In genomic region chr11:103332186-103332889, GRCm38 (mm10) we compare ENCODE assay signal across 7 mouse cellular contexts. TPM values are rescaled to one million over a fixed set of nuclear protein-coding genes. Genes with fewer than 3 reads are reported as not detected.
DNase-seq lines count a peak whose midpoint lies in the region; ATAC-seq lines count a peak whose summit lies in the region.

No protein-coding gene starts in this region.

- H3K4me3 ChIP-seq in intestine, embryonic 16.5 days (ENCODE audit: low read length), result peak overlapping the region; percentile 28; the same call in 1 of the 2 replicates
- peak overlapping the region; percentile 11 for H3K4me3 ChIP-seq in midbrain, embryonic 11.5 days (ENCODE audit: low read depth, low read length)

- peak overlapping the region; percentile 50 for H3K4me2 ChIP-seq in intestine, embryonic 16.5 days (ENCODE audit: low read depth, low read length)
- peak overlapping the region; percentile 44 for H3K4me2 ChIP-seq in midbrain, embryonic 11.5 days

- intact Hi-C loops in left cerebral cortex, postnatal 36 days (cut with DNase I), result loop anchor here (5.0 kb wide), 1 partner anchor 220 kb away; no protein-coding TSS in a partner anchor

- peak; percentile 76 to 79 for DNase-seq in adrenal gland, adult 18-20 months (ENCODE audit: low spot score in 2 of 2)
- peak; percentile 93 for DNase-seq in embryo, embryonic 11 days
- DNase-seq in gastrocnemius, postnatal 4 days (ENCODE audit: low spot score in 2 of 2), result peak; percentile 78 to 86
- peak; percentile 56 to 71 for DNase-seq in left cerebral cortex, postnatal 36 days (ENCODE audit: low spot score in 2 of 2)
- peak; percentile 99 for DNase-seq in midbrain, embryonic 11.5 days (ENCODE audit: low spot score, missing footprints)
- peak; percentile 68 for DNase-seq in skeletal muscle tissue, adult 2 months (ENCODE audit: low read depth, low spot score)

- no peaks in the 10 kb centered on the region for H3K9me3 ChIP-seq in intestine, embryonic 16.5 days (ENCODE audit: control insufficient read depth, low read length)
- no peaks in the 10 kb centered on the region for H3K9me3 ChIP-seq in midbrain, embryonic 11.5 days (ENCODE audit: control insufficient read depth, low read length)

- peaks cover 15% of the 10 kb centered on the region; the same call in 1 of the 2 replicates for H3K4me1 ChIP-seq in intestine, embryonic 16.5 days (ENCODE audit: control insufficient read depth, insufficient read depth, low read length)
- H3K4me1 ChIP-seq in midbrain, embryonic 11.5 days (ENCODE audit: control insufficient read depth, insufficient read depth, low read length), result peaks cover 2% of the 10 kb centered on the region; the same call in 1 of the 2 replicates

- H3K27me3 ChIP-seq in intestine, embryonic 16.5 days (replicated peaks; ENCODE audit: control insufficient read depth, insufficient read depth, low read length), result no peaks in the 10 kb centered on the region
- peaks cover 18% of the 10 kb centered on the region for H3K27me3 ChIP-seq in midbrain, embryonic 11.5 days (ENCODE audit: control insufficient read depth, insufficient read depth, low read length)

- H3K9ac ChIP-seq in intestine, embryonic 16.5 days (ENCODE audit: low read depth, low read length), result 0 out of 2 replicates have a peak overlapping the region, but pooled peaks have one; percentile 24
- peak overlapping the region; percentile 25; the same call in 1 of the 2 replicates for H3K9ac ChIP-seq in midbrain, embryonic 11.5 days (ENCODE audit: low read length)

- ATAC-seq in intestine, embryonic 16.5 days, result peak; percentile 34
- peak; percentile 75; the same call in 1 of the 2 replicates for ATAC-seq in midbrain, embryonic 11.5 days (ENCODE audit: low FRiP score)

- H3K27ac ChIP-seq in intestine, embryonic 16.5 days (ENCODE audit: low read length), result no peak overlapping the region; the same call in 1 of the 2 replicates
- no peak overlapping the region for H3K27ac ChIP-seq in midbrain, embryonic 11.5 days (ENCODE audit: low read depth, low read length)

- H3K36me3 ChIP-seq in intestine, embryonic 16.5 days (ENCODE audit: control insufficient read depth, insufficient read depth, low read length), result peaks cover 3% of the 10 kb centered on the region; the same call in 1 of the 2 replicates
- H3K36me3 ChIP-seq in midbrain, embryonic 11.5 days (ENCODE audit: control insufficient read depth, insufficient read depth, low read length), result no peaks in the 10 kb centered on the region

- 34% methylated on average over 18 of the region's 18 CpGs for WGBS in intestine, embryonic 16.5 days
- WGBS in midbrain, embryonic 11.5 days, result 30% methylated on average over 18 of the region's 18 CpGs

RNA-seq across cellular contexts. Expression of gene Arhgap27, which starts 31.2 kb away (rescaled TPM):
- total RNA-seq in adrenal gland, adult 18-20 months (2021), result 10 to 100 TPM; 12.4 to 13.1 TPM
- 10 to 100 TPM; 11.7 to 12.2 TPM for total RNA-seq in gastrocnemius, postnatal 4 days (2021)
- polyA plus RNA-seq in intestine, embryonic 16.5 days (2015; fragmentation: Nextera tagmentation; extraction: Ambion mirVana), result 40.2 and 42.3 TPM in 2 replicates
- total RNA-seq in left cerebral cortex, postnatal 36 days (2021), result 10 to 100 TPM; 11.6 to 12.6 TPM
- 2.4 and 2.8 TPM in 2 replicates for polyA plus RNA-seq in midbrain, embryonic 11.5 days (2014; fragmentation: Nextera tagmentation; extraction: Ambion mirVana)
